Mouse (Mus musculus) fat pad, adult 2 months (tissue): ENCODE data around the gene Onecut1.

Experiments
- DNase-seq: peaks from one replicate; pipeline ENCODE4 v3.0.0-alpha.2; 2011; ENCODE audit warnings: low read depth, low spot score; ENCODE audit errors: extremely low read depth

The Onecut1 gene

DNA sequence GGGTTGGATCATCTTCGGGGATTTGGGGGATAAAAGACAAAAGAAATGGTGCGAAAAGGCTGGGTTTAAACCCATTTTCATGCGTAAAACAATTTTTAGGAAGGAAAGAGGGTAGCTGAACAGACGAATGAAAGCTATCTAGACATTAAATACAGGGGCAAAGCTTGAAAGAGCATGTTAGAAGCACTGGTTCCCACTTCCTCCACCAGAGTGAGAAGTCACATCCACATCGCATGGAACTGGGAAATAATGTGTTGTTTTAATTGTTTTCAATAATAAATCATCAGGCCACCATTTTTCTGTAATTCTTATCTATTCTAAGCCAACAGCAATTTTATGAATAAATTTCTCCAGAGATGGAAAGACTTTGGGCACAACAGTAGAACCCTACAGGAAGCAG is 3.6 kb upstream of the Onecut1 start:
- DNase-seq: no peak

DNA sequence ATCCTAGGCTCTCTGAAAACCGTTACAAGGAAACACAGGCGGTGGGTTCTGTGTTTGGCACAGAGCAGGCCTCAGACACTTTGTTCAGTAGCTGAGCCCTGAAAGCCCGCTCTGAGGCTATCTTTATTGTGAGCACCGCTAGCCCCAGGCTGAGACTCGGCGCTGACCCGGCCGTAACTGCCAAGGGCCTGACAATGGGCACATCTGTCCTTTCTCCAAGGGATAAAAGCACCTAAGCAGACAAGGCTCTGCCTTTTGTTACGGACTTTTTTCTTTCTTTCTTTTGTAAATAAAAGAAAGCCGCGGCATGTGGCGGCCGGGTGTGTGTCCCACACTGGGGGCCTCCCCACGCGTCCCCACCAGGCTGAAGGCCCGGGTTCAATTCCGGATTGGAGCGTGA is 1.3 kb upstream of the Onecut1 start:
- no peak for DNase-seq

DNA sequence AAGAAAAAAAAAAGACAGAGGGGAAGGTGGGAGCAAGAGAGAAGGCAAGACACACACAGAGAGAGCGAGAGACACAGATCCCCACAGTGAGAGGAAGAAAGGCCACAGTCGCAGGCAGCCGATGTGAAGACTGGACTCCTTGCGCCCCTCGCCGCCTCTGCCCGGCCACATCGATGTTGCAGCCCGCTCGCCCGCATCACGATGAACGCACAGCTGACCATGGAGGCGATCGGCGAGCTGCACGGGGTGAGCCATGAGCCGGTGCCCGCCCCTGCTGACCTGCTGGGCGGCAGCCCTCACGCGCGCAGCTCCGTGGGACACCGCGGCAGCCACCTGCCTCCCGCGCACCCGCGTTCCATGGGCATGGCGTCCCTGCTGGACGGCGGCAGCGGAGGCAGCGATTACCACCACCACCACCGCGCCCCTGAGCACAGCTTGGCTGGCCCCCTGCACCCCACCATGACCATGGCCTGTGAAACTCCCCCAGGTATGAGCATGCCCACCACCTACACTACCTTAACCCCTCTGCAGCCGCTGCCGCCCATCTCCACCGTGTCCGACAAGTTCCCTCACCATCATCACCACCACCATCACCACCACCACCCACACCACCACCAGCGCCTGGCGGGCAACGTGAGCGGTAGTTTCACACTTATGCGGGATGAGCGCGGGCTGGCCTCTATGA is 517 bp downstream of the Onecut1 start:
- no peak for DNase-seq

DNA sequence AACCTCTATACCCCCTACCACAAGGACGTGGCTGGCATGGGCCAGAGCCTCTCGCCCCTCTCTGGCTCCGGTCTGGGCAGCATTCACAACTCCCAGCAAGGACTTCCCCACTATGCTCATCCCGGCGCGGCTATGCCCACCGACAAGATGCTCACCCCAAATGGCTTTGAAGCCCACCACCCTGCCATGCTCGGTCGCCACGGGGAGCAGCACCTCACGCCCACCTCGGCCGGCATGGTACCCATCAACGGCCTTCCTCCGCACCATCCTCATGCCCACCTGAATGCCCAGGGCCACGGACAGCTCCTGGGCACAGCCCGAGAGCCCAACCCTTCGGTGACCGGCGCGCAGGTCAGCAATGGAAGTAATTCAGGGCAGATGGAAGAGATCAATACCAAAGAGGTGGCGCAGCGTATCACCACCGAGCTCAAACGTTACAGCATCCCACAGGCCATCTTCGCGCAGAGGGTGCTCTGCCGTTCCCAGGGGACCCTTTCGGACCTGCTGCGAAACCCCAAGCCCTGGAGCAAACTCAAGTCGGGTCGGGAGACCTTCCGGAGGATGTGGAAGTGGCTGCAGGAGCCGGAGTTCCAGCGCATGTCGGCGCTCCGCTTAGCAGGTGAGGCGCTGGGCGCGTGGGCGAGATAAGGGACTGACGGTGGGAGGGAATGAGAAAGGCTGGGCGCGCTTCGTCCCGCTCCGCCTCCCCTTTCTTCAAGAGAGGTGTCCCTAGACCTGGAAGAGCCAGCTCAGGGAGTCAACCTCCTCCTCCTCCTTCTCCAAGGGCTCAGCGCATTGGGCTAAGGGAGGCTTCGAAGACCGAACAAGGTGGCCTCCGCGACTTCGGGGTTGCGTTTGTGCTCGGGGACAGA is 1.3 kb downstream of the Onecut1 start:
- no peak for DNase-seq

DNA sequence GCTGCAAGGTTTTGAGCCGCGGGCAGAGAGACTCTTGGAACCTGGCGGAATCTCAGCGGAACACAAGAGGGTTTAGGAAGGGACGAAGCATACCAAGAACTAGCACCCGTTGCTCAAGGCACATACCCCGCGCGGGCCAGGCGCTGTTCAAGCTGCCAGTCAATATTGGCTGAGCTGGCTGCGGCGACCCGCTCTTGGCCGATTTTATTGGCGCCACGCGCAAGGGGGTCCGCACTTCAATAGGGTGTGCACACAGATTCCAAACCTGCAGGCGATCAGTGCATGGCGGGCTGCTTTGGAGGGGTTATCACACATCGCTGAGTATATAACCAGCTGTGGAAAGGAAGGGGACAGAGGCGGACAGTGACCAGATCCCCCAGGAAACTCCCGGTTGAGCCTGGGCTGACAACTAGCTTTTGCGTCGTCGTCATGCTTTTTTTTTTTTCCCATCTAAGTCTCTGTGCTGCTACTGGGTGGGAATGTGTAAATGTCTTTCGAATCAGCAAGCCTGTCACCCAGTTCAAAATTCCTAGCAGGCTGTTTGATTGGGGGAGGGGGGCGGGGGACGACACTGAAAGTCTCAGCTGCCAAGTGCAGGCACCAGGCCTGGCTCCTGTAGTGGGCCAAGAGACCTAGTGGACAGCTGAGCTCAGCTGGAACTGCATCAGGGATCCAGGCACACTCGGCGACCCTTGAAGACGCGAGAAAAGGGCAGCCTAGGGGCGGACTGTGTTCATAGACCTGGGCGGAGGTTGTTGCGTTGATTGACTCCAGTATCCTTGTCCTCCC is 2.1 kb downstream of the Onecut1 start:
- no peak for DNase-seq

DNA sequence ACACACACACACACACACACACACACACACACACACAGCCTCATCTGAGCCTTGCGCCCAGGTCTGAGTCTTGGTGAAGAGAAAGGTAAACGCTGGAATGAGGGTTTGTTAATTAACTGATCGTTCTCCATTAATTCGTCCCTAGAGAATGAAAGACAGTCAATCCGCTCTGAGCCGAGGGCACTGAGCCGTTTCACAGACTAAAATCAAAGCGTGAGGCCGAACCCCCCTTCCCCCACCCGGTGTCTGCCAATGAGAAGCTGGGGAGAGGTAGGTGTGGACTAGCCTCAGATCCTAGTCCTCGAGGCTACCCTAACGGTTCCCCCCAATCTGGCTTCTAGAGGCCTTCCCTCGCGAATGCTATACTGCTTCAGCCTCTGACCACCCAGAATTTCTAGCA is 2.8 kb downstream of the Onecut1 start:
- DNase-seq: no peak

DNA sequence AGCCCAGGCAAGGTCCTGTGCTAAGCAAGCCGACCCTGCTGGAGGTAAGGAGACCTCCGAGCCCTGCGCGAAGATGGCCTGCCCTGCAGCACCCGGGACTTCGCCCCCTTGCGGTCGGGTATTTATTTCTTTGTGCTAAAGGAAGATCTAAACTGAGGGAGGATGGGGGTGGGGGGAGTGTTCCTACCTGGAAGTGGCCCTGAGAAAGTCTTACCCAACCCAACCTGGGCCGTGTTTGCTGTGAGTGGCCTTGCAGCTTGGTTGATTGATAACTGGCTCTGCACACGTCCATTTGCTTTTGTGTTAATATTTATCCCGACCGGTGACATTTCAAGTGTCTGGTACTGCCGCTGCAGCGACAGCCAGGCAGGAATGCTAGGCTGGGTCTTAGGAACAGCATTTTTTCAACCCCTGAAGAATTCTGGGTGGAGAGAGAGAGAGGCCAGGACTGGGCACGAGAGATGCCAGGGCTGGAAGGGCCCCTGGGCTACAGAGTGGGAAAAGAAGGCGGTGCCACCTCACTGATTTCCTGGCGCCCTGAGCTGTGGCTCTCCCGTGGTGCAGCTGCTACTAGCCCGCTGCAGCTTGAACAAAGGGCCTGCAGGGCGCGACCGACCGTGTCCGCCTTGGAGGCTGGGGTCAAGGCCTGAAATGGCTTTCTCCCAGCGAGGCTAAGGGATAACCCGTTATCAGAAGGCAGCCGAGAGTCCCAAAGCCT is 5.0 kb downstream of the Onecut1 start:
- no peak for DNase-seq

DNA sequence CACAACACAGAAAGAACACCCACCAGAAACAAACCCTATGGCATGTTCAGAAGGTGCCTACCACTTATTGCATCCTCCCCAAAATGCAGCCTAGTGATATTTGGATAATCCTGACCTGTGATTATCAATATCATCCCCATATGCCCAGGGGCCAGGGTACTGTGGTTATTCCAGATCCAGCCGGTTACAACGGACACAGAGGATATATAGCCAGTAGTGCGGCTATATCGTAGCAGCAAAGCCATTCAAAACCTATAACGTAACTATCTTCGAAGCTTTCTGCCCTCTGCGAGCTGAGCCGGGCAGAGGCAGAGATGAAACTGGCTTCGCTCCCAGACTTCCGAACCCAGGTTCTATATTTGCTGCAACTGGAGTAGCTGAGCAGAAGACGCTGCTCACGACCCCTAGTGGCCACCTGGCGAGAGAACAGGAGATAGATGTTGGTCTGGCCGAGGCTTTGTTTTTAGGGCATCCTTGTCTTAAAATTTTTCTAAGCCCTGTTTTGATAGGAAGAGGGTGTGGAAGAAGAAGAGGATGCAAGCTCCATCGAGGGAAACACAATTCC is 6.0 kb downstream of the Onecut1 start:
- no peak for DNase-seq

DNA sequence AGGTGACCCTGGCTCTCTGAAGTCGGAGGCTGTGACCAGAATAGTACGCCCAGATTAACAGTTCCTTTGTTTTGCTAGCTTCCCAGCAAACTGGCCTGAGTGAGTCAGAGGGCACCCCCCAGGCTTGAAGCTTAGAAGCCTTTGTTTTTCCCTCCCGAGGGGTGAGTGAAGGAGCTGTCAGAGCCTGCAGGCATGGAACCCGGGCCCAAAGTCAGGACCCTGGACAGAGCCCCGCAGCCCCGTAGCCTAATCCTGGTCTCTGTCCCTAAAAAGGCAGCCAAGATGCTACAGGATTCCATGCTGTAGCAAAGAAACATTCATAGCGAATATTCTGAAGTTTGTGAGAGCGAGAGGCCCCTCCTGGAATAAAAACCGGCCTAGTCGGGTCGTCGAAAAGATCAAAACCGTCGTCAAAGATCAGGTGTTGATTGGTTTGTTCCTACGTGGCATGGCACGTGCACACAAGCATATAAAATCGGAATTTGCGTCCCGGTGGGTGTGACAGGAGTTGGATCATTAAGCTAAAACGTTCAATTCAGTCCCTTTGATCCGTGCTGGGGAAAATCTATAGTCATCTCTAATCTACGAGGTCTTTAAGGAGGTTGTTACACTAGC is 6.7 kb downstream of the Onecut1 start:
- DNase-seq: no peak

DNA sequence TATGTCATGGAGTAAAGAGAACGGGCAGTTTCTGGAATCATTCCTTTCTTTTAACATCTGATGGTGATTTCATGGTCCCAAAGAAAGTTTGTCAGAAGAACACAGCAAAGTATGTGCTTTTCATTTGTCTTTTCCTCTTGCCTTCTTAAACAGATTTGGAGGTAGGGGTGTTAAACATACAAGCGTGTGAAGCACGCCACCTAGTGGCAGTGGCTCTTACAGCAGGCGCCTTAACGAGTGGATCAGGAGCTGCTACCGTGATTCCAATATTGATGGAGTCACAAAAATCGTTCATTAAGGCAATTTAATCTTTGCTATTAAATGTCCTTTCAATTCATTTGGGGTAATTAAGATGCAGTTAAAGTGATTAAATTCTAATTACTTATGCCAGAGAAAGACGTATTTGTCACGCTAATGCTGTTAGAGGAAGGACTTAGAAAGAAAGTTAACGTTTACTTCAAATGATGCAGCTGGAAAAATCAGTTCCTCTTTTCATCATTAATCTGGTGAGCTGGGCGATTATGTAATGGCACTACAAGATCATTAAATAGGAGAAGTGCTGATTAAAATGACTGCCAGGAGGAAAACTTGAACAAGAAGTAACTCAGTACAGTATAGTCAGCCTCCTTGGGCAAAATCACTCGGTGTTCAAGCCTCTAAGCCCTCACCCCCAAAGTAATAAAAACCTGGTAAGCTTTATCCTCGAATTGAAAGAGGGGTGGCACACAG is 9.4 kb downstream of the Onecut1 start:
- no peak for DNase-seq

DNA sequence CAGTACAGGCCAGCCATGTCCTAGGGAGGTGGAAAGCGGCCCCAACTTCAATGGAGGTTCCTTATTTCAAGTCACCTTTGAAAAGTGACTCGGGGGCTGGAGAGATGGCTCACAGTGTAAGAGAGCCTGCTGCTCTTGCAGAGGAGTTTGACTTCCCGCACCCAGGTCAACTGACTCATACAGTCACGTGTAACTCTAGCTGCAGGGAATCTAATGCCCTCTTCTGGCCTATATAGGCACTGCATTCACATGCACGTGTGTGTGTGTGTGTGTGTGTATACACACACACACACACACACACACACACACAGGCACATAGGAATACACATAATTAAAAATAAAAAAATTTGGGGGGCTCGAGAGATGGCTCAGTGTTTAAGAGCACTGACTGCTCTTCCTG is 14.6 kb downstream of the Onecut1 start:
- DNase-seq: no peak

DNA sequence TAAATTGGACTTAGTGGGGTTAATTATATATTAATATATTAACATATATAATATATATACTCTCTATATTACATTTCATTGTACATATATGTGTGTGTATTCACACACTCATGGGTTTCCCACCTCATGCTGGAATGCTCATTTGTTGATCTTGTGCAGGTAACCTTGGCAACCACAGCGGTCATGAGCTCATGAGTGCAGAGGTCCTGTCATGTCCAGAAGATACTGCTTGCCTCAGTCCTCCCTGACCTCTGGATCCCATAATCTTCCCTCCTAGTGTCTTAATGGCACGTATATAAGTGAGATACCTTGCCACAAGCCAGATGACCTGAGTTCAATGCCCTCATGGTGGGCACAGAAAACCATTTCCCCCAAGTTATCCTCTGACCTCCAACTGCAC is 16.0 kb downstream of the Onecut1 start:
- DNase-seq: no peak

DNA sequence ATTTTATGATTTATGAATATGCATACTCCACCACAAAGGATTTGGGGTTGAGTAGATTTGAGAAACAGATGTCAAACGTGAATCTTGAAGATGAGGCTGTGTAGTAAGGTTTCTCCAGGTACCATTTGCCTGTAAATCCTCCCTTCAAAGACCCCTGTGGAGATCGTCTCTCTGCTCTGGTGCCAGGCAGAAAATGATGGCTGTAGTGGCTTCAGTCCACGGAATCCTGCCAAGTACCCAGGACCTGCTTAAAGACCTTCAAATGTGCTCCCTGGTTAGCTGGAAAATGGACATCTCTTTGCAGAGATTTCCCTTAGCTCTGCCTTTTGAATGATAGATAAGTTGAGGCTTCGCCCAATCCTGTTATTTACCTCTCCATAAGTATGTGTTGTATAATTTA is 26.1 kb downstream of the Onecut1 start:
- DNase-seq: no peak

DNA sequence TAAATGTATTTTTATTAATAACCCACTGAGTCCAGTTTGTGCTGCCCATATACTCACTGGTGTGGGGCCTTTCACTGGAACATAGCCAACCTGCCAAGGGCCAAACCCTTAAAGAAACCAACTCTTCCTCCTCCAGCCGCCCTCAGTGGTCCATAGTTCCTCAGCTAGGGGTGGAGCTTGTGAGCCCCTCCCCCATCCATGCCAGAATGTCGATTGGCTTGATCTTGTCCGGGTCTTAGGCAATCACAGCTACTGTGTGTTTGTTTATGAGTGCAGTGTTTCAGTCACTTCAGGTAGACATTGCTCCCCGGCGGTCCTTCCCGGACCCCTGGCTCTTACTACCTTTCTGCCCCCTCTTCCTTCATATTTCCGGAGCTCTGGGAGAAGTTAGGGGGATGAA is 35.0 kb downstream of the Onecut1 start:
- DNase-seq: no peak

DNA sequence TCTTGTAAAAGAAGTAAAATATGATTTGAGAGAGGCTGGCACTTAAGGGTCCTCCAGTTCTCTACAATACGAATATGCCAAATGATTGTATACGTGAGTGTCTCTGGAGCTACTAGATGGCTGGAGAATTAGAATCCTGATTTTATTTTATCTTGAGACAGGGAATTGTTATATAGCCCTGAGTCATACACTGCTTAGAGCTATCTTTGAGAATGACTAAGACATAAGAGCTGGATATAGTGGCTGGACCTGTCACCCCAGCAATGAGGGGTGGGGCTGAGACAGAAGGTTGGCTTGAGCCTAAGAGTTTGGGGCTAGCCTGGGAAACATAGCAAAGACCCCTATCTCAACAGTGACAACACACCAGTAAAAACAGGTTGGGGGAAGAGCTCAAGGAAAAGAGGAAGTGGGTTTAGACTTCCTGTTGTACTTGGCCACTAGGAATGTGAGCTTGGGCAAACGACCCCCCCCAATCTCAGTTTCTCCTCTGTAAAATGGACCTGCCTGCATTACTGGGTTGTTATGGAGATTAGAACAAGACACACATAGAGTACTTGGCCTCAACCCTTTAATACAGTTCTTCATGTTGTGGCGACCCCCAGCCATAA is 35.8 kb downstream of the Onecut1 start:
- DNase-seq: no peak

DNA sequence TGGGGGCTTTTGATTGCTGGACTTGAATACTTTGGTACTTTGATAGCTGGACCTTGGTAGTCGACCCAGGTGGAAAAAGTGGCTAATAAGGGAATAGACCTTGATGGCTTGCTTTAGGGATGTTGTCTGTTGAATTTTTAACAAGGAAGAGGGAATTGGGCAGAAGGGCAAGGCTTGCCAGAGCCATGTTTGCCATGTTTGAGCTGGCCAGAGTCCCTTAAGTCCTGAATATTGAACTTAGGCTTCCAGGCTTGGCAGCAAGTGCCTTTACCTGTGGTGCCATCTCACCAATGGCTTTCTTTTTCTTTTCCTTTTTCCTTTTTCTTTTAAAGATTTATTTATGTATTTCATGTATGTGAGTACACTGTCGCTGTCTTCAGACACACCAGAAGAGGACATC is 38.4 kb downstream of the Onecut1 start:
- DNase-seq: no peak

DNA sequence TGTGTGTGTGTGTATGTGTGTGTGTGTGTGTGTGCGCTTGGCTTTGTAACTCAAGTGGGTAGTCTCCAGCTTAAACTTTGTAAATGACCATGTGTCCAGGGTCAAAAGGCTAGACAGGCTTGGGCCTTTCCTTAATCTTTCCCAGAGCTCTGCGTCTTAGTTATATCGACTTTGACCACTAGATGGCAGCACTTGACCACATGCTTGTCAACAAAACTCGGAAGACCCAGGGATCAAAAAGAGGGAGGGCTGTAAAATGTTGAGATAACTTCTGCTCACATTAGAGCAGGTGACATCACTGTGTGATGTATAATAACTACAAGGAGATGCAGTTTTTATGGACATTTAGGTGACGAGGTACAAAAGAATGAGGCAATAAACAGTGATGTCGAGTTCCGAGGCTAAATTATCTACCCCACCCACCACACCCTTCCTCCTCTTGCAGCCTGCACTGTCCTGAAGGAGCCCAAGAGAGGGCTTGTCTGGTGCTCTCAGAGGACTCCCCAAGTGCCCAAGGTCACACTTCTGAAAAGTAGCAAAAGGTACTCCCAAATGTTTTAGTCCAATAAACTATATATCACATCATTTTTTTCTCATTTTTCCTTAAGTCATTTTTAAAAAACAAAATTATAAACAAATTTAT is 43.3 kb downstream of the Onecut1 start:
- no peak for DNase-seq

DNA sequence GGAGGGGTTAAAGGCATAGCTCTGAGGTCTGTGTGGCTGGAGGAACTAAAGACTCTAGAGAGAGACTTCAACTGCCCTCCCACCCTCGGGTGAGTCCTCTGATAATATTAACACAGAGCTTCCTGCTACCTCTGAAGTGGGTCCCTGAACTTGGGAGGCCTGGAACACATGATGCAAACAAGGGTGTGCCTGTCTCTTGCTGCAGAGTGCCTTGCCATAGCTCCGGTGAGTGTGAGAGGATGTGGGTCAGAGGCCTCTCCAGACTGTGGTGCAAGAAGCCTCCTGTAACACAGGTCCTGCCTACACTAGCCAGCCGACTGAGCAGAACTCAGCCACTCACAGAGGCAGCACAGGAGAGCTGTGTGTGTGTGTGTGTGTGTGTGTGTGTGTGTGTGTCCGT is 45.2 kb downstream of the Onecut1 start:
- peak; percentile 58 for DNase-seq

DNA sequence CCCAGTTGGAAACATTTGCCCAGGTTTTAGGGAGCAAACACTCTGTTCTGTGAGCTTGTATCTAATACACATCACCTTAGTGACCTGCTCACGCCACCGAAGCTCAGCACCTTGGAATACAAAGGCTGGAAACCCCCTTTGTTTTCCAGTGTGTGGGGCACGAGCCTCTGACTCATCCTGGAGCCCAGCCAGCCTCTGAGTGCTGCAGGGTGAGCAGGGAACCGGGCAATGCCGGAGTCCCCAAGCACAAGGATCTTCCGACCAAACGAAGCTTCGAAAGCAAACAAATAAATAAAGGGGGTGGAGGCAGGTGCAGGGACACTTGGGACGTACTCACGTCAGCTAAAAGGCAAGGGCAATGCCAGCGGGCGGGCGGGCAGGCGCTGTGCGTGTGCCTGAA is 47.5 kb downstream of the Onecut1 start:
- no peak for DNase-seq
